Mouse (Mus musculus) ES-E14 (cell line): ENCODE data around the gene Col8a2.

ENCODE experiments used
- HCFC1 ChIP-seq: IDR thresholded peaks from 2 replicates; pipeline ENCODE4 v1.6.1; 2012; ENCODE audit warnings: low read length, inconsistent platforms, borderline replicate concordance; ENCODE audit not compliant: insufficient read depth
- ZC3H11A ChIP-seq: IDR thresholded peaks from 2 replicates; pipeline ENCODE4 v1.6.1; 2012; ENCODE audit warnings: low read depth, mild to moderate bottlenecking, inconsistent platforms, low read length, borderline replicate concordance
- ZNF384 ChIP-seq: IDR thresholded peaks from 2 replicates; pipeline ENCODE4 v1.6.1; 2012; ENCODE audit warnings: low read depth, low read length, inconsistent platforms

DNA sequence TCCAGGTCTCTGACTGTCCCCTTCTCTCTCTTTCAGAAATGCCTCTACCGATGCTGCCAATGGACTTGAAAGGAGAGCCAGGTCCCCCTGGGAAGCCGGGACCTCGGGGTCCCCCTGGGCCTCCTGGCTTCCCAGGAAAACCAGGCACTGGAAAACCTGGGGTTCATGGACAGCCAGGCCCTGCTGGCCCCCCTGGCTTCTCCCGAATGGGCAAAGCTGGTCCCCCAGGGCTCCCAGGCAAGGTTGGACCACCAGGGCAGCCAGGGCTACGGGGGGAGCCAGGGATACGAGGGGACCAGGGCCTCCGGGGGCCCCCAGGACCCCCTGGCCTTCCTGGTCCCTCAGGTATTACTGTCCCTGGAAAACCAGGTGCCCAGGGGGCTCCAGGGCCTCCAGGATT, 23.8 kb downstream of the Col8a2 start:
- no peak for TF ChIP-seq HCFC1
- TF ChIP-seq ZC3H11A = no peak
- TF ChIP-seq ZNF384 = no peak
